Mouse (Mus musculus): ENCODE measurements around the gene Rassf1.

The Rassf1 gene

DNA sequence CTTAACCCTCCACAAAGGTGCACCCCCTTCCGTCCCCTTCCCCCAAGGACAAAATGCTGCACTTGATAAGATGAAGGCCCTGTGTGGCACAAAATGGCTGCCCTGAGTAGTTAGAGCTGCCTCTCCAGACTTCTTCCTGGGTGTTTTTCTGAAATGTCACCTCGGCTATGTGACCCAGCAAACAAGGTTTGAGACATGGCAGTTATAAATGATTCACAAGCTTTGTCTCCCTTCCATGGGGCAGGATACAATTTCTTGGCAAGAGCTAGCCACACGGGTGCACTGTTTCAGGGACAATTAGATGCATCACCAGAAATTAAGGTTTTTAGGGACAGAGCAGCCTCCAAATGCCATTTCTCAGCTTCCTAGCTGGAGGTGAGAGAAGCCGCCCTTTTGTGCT lies 10.9 kb upstream of the Rassf1 start:
- no peak for DNase-seq (ENCODE audit: low read depth, low spot score)

GRCm38 (mm10) chr9:107541005-107541404 lies 10.3 kb upstream of the Rassf1 start:
- DNase-seq (ENCODE audit: low read depth, low spot score) = no peak

DNA sequence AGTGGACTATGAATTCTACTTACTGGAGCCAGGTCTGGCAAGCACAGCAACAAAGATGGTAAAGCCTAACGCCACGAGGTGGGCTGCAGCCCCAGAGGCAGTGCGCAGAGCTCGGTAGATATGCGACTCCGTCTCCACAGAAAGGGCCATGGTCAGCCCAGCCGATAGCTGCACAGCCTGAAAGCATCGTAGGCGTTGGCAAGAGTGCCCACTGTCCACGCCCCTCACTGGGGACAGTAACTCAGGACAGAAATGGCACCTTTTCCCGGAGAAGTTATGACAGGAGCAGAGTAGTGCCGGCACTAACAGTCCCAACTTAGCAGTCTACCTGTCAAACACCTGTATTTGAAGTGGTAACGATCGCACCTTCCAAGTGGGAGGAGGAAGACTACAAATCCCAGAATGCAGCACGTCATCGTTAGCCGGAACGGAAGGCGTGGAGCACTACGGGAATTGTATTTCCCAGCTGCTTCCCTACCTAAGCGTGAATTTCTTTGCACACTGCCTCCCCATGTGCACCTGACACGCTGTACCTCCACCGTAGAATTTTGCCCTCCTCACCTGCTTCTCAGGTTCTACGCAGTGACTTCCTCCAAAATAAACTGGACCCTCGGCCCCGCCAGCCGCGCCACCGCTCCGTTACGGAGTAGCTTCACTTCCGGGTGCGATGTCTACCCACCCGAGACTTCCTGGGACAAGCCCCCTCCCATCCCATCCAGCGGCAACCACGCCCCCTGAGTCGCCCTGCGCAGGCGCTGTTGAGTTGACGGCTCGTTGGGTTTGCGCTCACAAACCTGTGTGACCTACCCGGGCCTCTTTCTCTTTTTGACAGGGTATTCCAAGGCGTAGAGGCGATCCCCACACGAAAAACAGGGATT lies 9.6 kb upstream of the Rassf1 start, which contains the start of the genes Cyb561d2 and Nprl2:
Cyb561d2 (minus strand) TSS at position 720 of the 878 bp plus-strand sequence.
Nprl2 (plus strand) TSS at position 753 of the 878 bp plus-strand sequence.
- DNase-seq (ENCODE audit: low read depth, low spot score) = peak; percentile 86

DNA sequence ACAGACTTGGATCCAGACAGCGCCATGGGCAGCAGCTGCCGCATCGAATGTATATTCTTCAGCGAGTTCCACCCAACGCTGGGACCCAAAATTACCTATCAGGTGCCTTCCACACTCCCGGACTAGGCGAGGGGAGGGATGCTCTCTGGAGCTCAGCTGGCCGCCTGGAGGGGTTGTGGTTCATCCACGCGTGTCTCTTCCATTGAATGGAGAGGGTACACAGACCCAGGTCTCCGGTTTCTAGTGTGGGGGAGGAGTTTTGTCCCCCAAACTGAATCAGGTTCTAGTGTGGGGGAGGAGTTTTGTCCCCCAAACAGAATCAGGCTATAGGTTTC lies 9.0 kb upstream of the Rassf1 start:
- no peak for DNase-seq (ENCODE audit: low read depth, low spot score)

DNA sequence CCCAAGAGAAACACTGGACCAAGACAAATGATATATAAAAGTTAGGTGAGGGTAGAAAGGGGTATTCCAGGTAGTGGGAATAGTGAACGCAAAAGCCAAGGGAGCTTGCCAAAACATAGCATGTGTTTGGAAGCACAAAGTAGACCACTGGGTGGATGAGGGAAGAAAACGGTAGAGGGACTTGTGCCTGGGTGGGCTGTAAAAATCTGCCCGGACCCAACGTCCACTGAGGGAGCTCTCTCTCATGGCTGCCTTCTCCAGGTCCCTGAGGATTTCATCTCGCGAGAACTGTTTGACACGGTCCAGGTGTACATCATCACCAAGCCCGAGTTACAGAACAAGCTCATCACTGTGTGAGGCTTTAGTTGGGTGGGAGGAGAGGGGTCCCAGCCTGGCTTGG lies 8.6 kb upstream of the Rassf1 start:
- DNase-seq (ENCODE audit: low read depth, low spot score) = no peak

GRCm38 (mm10) chr9:107543299-107543698 lies 8.1 kb upstream of the Rassf1 start:
- DNase-seq (ENCODE audit: low read depth, low spot score) = no peak

- no peak for DNase-seq (ENCODE audit: low read depth, low spot score)
These were observed 7.1 kb upstream of the Rassf1 start for GRCm38 (mm10) chr9:107544196-107544700.

- no peak for DNase-seq (ENCODE audit: low read depth, low spot score)
These were observed 6.6 kb upstream of the Rassf1 start for GRCm38 (mm10) chr9:107544729-107545128.

GRCm38 (mm10) chr9:107545199-107545598 lies 6.2 kb upstream of the Rassf1 start:
- DNase-seq (ENCODE audit: low read depth, low spot score) = no peak

- DNase-seq (ENCODE audit: low read depth, low spot score) = no peak
These were observed 5.8 kb upstream of the Rassf1 start for GRCm38 (mm10) chr9:107545602-107546001.

- no peak for DNase-seq (ENCODE audit: low read depth, low spot score)
These were observed 4.3 kb upstream of the Rassf1 start, which contains the start of gene Zmynd10 for GRCm38 (mm10) chr9:107547026-107547425. TSS of gene Zmynd10 (plus strand) at chr9:107547298.

DNA sequence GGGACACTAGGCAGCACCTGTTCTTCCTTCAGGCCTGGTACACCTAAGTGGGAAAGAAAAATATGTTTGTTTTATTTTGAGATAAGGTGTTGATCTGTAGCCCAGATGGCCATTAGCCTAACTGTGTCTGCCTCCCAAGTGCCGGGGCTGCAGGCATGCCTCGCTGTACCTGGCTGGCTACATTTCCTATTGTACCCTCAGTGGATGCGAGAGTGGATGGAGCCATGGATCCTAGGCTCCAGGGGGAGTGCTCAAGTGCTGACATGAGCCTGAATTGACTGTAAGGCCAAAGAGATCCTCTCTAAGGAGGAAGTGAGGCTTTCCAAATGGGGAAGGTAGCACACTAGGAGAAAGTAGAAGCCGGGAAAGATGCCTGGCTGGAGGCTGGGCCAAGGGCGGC lies 3.4 kb upstream of the Rassf1 start:
- DNase-seq (ENCODE audit: low read depth, low spot score) = no peak

DNA sequence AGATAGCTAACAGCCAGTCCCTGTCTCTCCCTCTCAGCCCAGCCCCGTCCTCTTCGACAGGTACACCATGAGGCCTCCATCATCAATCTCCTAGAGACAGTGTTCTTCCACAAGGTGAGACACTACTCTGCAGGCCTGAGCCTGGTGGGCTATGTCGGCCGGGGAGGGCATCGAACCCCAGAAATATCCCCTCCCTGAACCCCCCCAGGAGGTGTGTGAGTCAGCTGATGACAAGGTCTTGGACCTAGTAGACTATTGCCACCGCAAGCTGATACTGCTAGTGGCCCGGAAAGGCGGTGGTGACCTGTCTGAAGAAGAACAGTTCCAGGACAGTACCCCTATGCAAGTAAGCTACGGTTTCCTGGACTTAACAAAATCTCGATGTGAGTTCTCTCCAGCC lies 2.5 kb upstream of the Rassf1 start:
- no peak for DNase-seq (ENCODE audit: low read depth, low spot score)

GRCm38 (mm10) chr9:107549297-107550074 lies 1.9 kb upstream of the Rassf1 start:
- DNase-seq (ENCODE audit: low read depth, low spot score) = no peak

- no peak for DNase-seq (ENCODE audit: low read depth, low spot score)
These were observed 751 bp upstream of the Rassf1 start for GRCm38 (mm10) chr9:107550491-107551116.

DNA sequence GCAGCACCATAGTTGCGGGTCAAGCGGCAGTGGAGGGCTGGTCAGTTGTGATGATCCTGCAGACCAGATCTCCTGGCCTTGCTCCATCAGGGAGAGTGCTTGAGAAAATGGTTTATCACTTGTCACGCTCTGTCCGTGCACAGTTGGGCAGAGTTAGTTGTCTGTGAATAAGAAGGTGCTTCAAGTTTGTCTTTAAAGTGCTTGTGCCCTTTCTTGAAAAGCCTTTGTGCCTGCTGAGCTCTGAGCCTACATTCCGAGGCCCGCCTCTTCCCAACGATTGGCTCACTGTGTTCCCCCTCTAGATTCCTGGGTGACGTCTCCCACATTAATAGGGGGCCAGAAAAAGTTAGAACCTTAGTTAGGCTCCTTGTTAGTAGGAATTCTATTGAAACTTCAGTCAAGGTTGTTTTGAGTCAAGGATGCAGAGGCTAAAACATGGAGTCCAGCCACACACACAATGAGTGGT lies 568 bp downstream of the Rassf1 start:
- no peak for DNase-seq (ENCODE audit: low read depth, low spot score)

DNA sequence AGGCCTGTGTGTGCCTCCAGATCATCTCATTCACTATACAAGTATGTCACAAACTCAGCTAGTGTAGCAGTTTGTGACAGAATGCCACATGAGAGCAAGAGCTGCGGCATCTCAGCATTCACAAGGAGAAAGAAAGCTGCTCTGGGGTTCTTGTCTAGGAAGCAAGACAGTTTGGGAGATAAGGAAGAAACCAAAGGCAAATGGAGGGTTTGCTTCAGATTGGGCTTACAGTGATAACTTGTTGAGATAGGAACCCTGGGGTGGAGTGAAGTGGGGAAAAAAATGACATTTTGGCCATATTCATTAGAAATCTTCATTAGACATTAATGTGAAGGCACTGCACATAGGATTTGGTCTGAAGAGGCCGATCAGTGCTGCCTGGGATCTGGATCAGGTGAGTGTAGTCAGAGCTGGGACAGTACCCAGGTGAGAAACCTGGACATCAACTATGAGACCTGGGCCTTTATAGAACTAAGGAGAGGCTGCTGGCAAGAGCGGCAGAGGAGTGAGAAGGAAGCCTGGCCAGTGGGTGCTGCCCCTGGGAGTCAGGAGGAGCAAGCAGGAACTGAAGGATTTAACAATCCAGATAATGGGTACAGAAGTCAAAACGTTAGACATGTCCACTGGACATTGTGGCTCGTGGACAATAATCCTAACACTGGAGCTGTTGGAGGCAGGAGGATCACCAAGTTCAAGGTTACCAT lies 1.5 kb downstream of the Rassf1 start:
- DNase-seq (ENCODE audit: low read depth, low spot score) = no peak

DNA sequence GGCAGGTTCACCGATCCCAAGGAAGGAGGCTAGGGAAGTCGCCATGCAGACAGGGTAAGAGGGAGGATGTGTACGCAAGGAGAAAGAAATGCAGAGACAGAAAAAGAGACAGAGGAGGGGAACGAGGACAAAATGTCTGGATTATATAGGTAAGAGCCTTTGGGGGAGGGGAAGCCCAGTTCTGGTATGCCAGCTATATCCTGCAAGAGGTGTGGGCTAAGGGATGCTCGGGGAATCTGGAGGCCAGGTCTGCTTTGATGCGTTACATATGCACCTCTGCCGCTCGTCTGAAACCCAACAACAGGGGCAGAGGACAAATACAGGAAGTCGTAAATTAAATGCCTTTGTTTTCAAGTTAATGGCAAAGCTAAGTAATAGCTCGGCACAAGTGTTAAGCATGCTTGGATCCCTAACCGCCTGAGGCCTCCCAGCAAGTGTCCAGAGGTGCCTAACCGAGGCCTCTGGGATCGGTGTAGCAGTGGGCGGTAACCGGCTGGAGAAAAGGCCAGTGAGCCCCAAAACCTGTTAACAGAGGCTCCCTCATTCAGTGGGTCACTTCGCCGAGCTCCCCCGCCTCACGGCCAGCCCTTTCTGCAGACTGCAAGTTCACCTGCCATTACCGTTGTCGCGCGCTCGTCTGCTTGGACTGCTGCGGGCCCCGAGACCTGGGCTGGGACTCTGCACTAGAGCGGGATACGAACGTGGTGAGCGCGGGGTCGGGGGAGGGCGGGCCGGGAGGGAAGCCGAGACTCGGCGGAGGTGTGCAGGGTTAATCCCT lies 2.4 kb downstream of the Rassf1 start:
- DNase-seq (ENCODE audit: low read depth, low spot score) = no peak

DNA sequence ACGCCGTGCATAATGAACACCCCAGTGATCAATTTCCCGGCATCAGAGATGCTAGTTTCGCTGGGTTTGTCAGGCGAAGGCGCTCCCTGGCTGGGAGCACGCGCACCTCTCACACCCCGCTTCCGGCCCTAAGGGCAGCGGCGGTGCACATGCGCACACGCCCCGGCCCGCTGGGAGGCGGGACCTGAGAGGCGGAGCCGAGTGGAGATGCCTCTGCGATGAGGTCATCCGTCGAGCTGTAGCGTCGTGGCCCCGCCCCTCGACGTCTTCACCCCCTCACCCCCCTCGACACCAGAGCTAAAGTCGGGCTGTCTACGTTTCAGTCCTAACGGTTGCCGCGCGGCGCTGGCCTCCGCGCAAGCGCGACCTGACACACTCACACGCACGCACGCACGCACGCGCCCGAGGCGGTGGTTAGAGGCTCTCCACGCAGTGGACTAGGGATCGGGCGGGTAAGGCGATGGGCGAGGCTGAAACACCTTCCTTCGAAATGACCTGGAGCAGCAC lies 3.0 kb downstream of the Rassf1 start:
- peak; percentile 96 for DNase-seq (ENCODE audit: low read depth, low spot score)

- DNase-seq (ENCODE audit: low read depth, low spot score) = no peak
These were observed 3.7 kb downstream of the Rassf1 start for GRCm38 (mm10) chr9:107555031-107555457.

Data from WW6 (cell line).